Comparison of ENCODE assay signal across 7 mouse cellular contexts in genomic region chr11:59307422-59308163, GRCm38 (mm10). TPM values are rescaled to one million over a fixed set of nuclear protein-coding genes. Genes with fewer than 3 reads are reported as not detected.
DNase-seq lines count a peak whose midpoint lies in the region; ATAC-seq and TF ChIP-seq lines count a peak whose summit lies in the region.

No protein-coding gene starts in this region.

- no peak overlapping the region; the same call in 1 of the 2 replicates for H3K27ac ChIP-seq in limb, embryonic 14.5 days (replicated peaks; ENCODE audit: low read depth, low read length)
- H3K27ac ChIP-seq in midbrain, embryonic 14.5 days (replicated peaks; ENCODE audit: low read depth, low read length), result no peak overlapping the region

- H3K9ac ChIP-seq in limb, embryonic 14.5 days (ENCODE audit: low read depth, low read length, severe bottlenecking), result peak overlapping the region; percentile 72
- peak overlapping the region; percentile 51 for H3K9ac ChIP-seq in midbrain, embryonic 14.5 days (replicated peaks; ENCODE audit: low read length)

- no peaks in the 10 kb centered on the region for H3K9me3 ChIP-seq in limb, embryonic 14.5 days (ENCODE audit: control insufficient read depth, low read length)
- H3K9me3 ChIP-seq in midbrain, embryonic 14.5 days (ENCODE audit: control insufficient read depth, low read length), result no peaks in the 10 kb centered on the region

- H3K27me3 ChIP-seq in limb, embryonic 14.5 days (ENCODE audit: control insufficient read depth, insufficient read depth, low read length), result peaks cover 33% of the 10 kb centered on the region
- H3K27me3 ChIP-seq in midbrain, embryonic 14.5 days (ENCODE audit: control insufficient read depth, insufficient read depth, low read length), result peaks cover 88% of the 10 kb centered on the region
- peaks cover 2% of the 10 kb centered on the region; the same call in 1 of the 2 replicates for H3K27me3 ChIP-seq in splenic B cell, adult 2 months (ENCODE audit: control insufficient read depth, insufficient read depth, low read length, poor library complexity, severe bottlenecking)

- peak overlapping the region; percentile 90 for H3K4me2 ChIP-seq in limb, embryonic 14.5 days (replicated peaks; ENCODE audit: low read depth, low read length, severe bottlenecking)
- H3K4me2 ChIP-seq in midbrain, embryonic 14.5 days (ENCODE audit: low read length), result peak overlapping the region; percentile 78

- no peak for TF ChIP-seq POLR2A in limb, embryonic 14.5 days (IDR thresholded peaks at IDR 0.05; ENCODE audit: borderline replicate concordance, extremely low read depth, insufficient read depth, insufficient read length)

- peaks cover 56% of the 10 kb centered on the region for H3K4me1 ChIP-seq in limb, embryonic 14.5 days (ENCODE audit: control insufficient read depth, insufficient read depth, low read length)
- peaks cover 26% of the 10 kb centered on the region for H3K4me1 ChIP-seq in midbrain, embryonic 14.5 days (ENCODE audit: control insufficient read depth, insufficient read depth, low read length)

- peak; percentile 65 for DNase-seq in adrenal gland, adult 8-10 months
- peak; percentile 87 for DNase-seq in embryo, embryonic 10 days (ENCODE audit: low spot score)
- peak; percentile 98 for DNase-seq in heart, adult 11 months
- DNase-seq in kidney, adult 11 months, result peak; percentile 67
- DNase-seq in limb, embryonic 14.5 days (ENCODE audit: low spot score), result peak; percentile 78
- DNase-seq in midbrain, embryonic 14.5 days, result peak; percentile 85
- DNase-seq in splenic B cell, adult 2 months (ENCODE audit: low read depth, low spot score), result peak; percentile 19

- H3K36me3 ChIP-seq in limb, embryonic 14.5 days (ENCODE audit: control insufficient read depth, insufficient read depth, low read length), result no peaks in the 10 kb centered on the region
- H3K36me3 ChIP-seq in midbrain, embryonic 14.5 days (ENCODE audit: control insufficient read depth, insufficient read depth, low read length), result no peaks in the 10 kb centered on the region
- no peaks in the 10 kb centered on the region for H3K36me3 ChIP-seq in splenic B cell, adult 2 months (ENCODE audit: control insufficient read depth, insufficient read depth, low read length, poor library complexity, severe bottlenecking)

- peak; percentile 50 for ATAC-seq in limb, embryonic 14.5 days (ENCODE audit: low FRiP score, low read depth)
- ATAC-seq in midbrain, embryonic 14.5 days (ENCODE audit: low FRiP score, low TSS enrichment), result no peak

- peak overlapping the region; percentile 75 for H3K4me3 ChIP-seq in limb, embryonic 14.5 days (replicated peaks; ENCODE audit: low read length)
- peak overlapping the region; percentile 46 for H3K4me3 ChIP-seq in midbrain, embryonic 14.5 days (replicated peaks; ENCODE audit: low read depth, low read length)

- WGBS in limb, embryonic 14.5 days, result 2% methylated on average over 45 of the region's 45 CpGs
- WGBS in midbrain, embryonic 14.5 days, result 2% methylated on average over 45 of the region's 45 CpGs

RNA-seq across cellular contexts. Expression of gene Wnt9a, which starts 0.9 kb away (rescaled TPM):
- total RNA-seq in adrenal gland, adult 8-10 months (2022), result 1 to 10 TPM; 1.2 to 1.5 (median 1.5) TPM
- polyA plus RNA-seq in limb, embryonic 14.5 days (2012; rRNA removed), result 11.8 and 15.0 TPM in 2 replicates
- polyA plus RNA-seq in limb, embryonic 14.5 days (2014; fragmentation: Nextera tagmentation; extraction: Ambion mirVana), result 6.2 and 6.8 TPM in 2 replicates
- polyA plus RNA-seq in midbrain, embryonic 14.5 days (2014; fragmentation: Nextera tagmentation; extraction: Ambion mirVana), result 1.6 and 1.7 TPM in 2 replicates

RNA-seq across cellular contexts. Expression of gene Wnt3a, which starts 17.0 kb away (rescaled TPM):
- not detected for total RNA-seq in adrenal gland, adult 8-10 months (2022)
- polyA plus RNA-seq in limb, embryonic 14.5 days (2012; rRNA removed), result 1.2 TPM in 2 replicates
- polyA plus RNA-seq in limb, embryonic 14.5 days (2014; fragmentation: Nextera tagmentation; extraction: Ambion mirVana), result 1.3 and 1.7 TPM in 2 replicates
- polyA plus RNA-seq in midbrain, embryonic 14.5 days (2014; fragmentation: Nextera tagmentation; extraction: Ambion mirVana), result 0.43 and 0.46 TPM in 2 replicates

Comparison
In these comparisons a context has a peak if more than half of its experiments do, and no peak if none do; other contexts are left out.
1. DNase-seq: peak in every context shown above with its lines; median percentile 98 in heart, adult 11 months; 87 in embryo, embryonic 10 days; 85 in midbrain, embryonic 14.5 days; 78 in limb, embryonic 14.5 days; 67 in kidney, adult 11 months; 65 in adrenal gland, adult 8-10 months; 19 in splenic B cell, adult 2 months.